Mouse (Mus musculus): ENCODE measurements at regions not wholly inside any gene's neighbourhood (a gene's known extent, or its start where the extent isn't known, plus 50 kb on each side); places are given as distances from the start of the nearest gene placed in this dataset.
A peak's percentile ranks its signal among the peaks of the same experiment; 100 is the strongest.

- no peak for DNase-seq (ENCODE audit: low spot score in 2 of 2)
Observed at GRCm38 (mm10) chr16:64391440-64392197, 210.6 kb downstream of the Csnka2ip start.

- DNase-seq (ENCODE audit: low spot score in 2 of 2), result peak in 1 of 2 experiments; percentile 61
Observed at GRCm38 (mm10) chr16:64368608-64369399, 233.4 kb downstream of the Csnka2ip start.

- no peak for DNase-seq (ENCODE audit: low spot score in 2 of 2)
Observed at GRCm38 (mm10) chr16:64347940-64348339, 254.3 kb downstream of the Csnka2ip start.

GRCm38 (mm10) chr16:64332887-64333455 is 269.2 kb downstream of the Csnka2ip start:
- DNase-seq (ENCODE audit: low spot score in 2 of 2), result no peak

GRCm38 (mm10) chr16:64332195-64332886 is 269.9 kb downstream of the Csnka2ip start:
- DNase-seq (ENCODE audit: low spot score in 2 of 2), result no peak

- no peak for DNase-seq (ENCODE audit: low spot score in 2 of 2)
Observed at GRCm38 (mm10) chr16:64329264-64330060, 272.7 kb downstream of the Csnka2ip start.

GRCm38 (mm10) chr16:64318796-64319493 is 283.3 kb downstream of the Csnka2ip start:
- no peak for DNase-seq (ENCODE audit: low spot score in 2 of 2)

GRCm38 (mm10) chr16:64316831-64317230 is 285.4 kb downstream of the Csnka2ip start:
- no peak for DNase-seq (ENCODE audit: low spot score in 2 of 2)

GRCm38 (mm10) chr16:64293507-64293906 is 308.7 kb downstream of the Csnka2ip start:
- no peak for DNase-seq (ENCODE audit: low spot score in 2 of 2)

GRCm38 (mm10) chr16:64285306-64285705 is 316.9 kb downstream of the Csnka2ip start:
- DNase-seq (ENCODE audit: low spot score in 2 of 2), result no peak

GRCm38 (mm10) chr16:64275860-64276597 is 326.2 kb downstream of the Csnka2ip start:
- DNase-seq (ENCODE audit: low spot score in 2 of 2), result no peak

- no peak for DNase-seq (ENCODE audit: low spot score in 2 of 2)
Observed at GRCm38 (mm10) chr16:64275420-64275819, 326.8 kb downstream of the Csnka2ip start.

GRCm38 (mm10) chr16:64264960-64265736 is 337.1 kb downstream of the Csnka2ip start:
- no peak for DNase-seq (ENCODE audit: low spot score in 2 of 2)

GRCm38 (mm10) chr16:64251155-64251554 is 351.1 kb downstream of the Csnka2ip start:
- no peak for DNase-seq (ENCODE audit: low spot score in 2 of 2)

- DNase-seq (ENCODE audit: low spot score in 2 of 2), result no peak
Observed at GRCm38 (mm10) chr16:64248743-64249142, 353.5 kb downstream of the Csnka2ip start.

- no peak for DNase-seq (ENCODE audit: low spot score in 2 of 2)
Observed at GRCm38 (mm10) chr16:64245942-64246341, 356.3 kb downstream of the Csnka2ip start.

- DNase-seq (ENCODE audit: low spot score in 2 of 2), result no peak
Observed at GRCm38 (mm10) chr16:64224336-64224735, 360.4 kb upstream of the Epha3 start.

- DNase-seq (ENCODE audit: low spot score in 2 of 2), result no peak
Observed at GRCm38 (mm10) chr16:64216671-64217070, 352.7 kb upstream of the Epha3 start.

GRCm38 (mm10) chr16:64211895-64212294 is 347.9 kb upstream of the Epha3 start:
- DNase-seq (ENCODE audit: low spot score in 2 of 2), result no peak
